Mouse (Mus musculus): ENCODE data around the gene 9230102O04Rik. TPM values are rescaled to one million over a fixed set of nuclear protein-coding genes. Genes with fewer than 3 reads are reported as not detected.
A peak's percentile ranks its signal among the peaks of the same experiment; 100 is the strongest.

The 9230102O04Rik gene
- polyA plus RNA-seq, 1 experiment from 2014 or later = not detected

DNA sequence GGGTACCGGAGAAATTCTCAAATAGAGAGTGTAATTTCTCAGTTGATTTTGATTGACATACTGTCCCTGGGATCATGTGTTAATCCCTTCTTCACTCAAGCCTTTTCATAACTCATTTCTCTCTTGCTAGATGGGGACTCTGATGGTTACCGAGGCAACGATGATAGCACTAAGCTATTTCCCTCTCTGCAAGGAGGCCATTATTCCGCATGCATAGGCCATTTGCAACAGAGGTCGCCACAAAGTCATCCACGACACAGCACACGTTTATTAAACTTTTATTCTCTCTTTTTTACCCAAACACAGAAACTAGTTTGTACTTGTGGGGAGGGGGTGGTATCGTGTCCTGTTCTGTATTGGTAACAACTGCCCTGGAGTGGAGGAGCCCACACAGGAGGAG, 8.5 kb upstream of the 9230102O04Rik start:
- 19% methylated on average over 8 of the region's 8 CpGs for WGBS
- no peak overlapping the region for H3K9ac ChIP-seq (ENCODE audit: low read depth, low read length)
- no peaks in the 10 kb centered on the region for H3K4me1 ChIP-seq (ENCODE audit: control insufficient read depth, insufficient read depth, low read length)
- no peak for ATAC-seq
- H3K4me3 ChIP-seq (ENCODE audit: low read length) = no peak overlapping the region
- no peaks in the 10 kb centered on the region for H3K9me3 ChIP-seq (ENCODE audit: control insufficient read depth, low read length)
- H3K4me2 ChIP-seq (ENCODE audit: low read depth, low read length) = no peak overlapping the region
- H3K27me3 ChIP-seq (replicated peaks; ENCODE audit: control insufficient read depth, insufficient read depth, low read length) = peaks cover 57% of the 10 kb centered on the region
- no peaks in the 10 kb centered on the region for H3K36me3 ChIP-seq (ENCODE audit: control insufficient read depth, insufficient read depth, low read length)
- no peak overlapping the region for H3K27ac ChIP-seq (ENCODE audit: low read length)

DNA sequence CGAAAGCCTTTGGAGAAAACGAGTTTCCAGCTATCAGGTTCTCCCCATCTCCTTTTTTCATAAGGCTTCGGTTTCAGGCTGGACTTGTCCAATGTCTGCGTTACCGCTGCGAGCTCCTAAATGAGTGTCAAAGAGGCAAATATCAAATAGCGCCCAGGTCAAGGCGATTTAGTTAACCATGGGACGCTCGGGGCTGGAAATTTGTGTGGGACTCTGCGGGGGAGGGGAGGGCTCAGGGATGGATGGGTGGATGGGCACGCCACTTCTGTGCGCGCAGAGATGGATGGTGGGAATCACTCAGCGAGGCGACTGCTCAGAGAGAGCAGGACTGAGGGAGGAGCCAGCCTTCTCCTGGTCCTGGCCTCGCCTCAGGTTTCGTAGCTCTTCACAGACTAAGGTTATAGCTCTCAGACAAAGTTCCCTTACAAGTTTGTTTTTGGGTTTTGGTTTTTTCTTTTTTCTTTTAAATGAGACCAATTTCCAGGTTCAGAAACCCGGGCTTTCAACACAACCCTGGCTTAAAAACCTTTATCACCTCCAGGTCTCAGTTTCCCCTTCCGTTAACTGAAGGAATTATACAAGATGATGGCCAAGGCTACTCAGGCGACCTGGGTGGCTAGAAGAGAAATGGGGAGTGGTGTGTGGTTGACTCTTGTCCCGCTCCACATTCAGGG, 6.9 kb upstream of the 9230102O04Rik start:
- H3K27ac ChIP-seq (ENCODE audit: low read length) = no peak overlapping the region
- no peak overlapping the region; the same call in 1 of the 2 replicates for H3K4me3 ChIP-seq (ENCODE audit: low read length)
- H3K9me3 ChIP-seq (ENCODE audit: control insufficient read depth, low read length) = no peaks in the 10 kb centered on the region
- peaks cover 63% of the 10 kb centered on the region for H3K27me3 ChIP-seq (replicated peaks; ENCODE audit: control insufficient read depth, insufficient read depth, low read length)
- H3K36me3 ChIP-seq (ENCODE audit: control insufficient read depth, insufficient read depth, low read length) = no peaks in the 10 kb centered on the region
- no peaks in the 10 kb centered on the region for H3K4me1 ChIP-seq (ENCODE audit: control insufficient read depth, insufficient read depth, low read length)
- H3K4me2 ChIP-seq (ENCODE audit: low read depth, low read length) = no peak overlapping the region
- ATAC-seq = no peak
- H3K9ac ChIP-seq (ENCODE audit: low read depth, low read length) = no peak overlapping the region
- WGBS = 1% methylated on average over 22 of the region's 22 CpGs

GRCm38 (mm10) chr2:9894836-9895593, 5.7 kb upstream of the 9230102O04Rik start:
- no peak overlapping the region for H3K4me3 ChIP-seq (ENCODE audit: low read length)
- no peak overlapping the region for H3K4me2 ChIP-seq (ENCODE audit: low read depth, low read length)
- no peaks in the 10 kb centered on the region for H3K36me3 ChIP-seq (ENCODE audit: control insufficient read depth, insufficient read depth, low read length)
- 3% methylated on average over 19 of the region's 19 CpGs for WGBS
- H3K9ac ChIP-seq (ENCODE audit: low read depth, low read length) = no peak overlapping the region
- H3K27me3 ChIP-seq (replicated peaks; ENCODE audit: control insufficient read depth, insufficient read depth, low read length) = peaks cover 72% of the 10 kb centered on the region
- no peak for ATAC-seq
- no peaks in the 10 kb centered on the region for H3K9me3 ChIP-seq (ENCODE audit: control insufficient read depth, low read length)
- H3K27ac ChIP-seq (ENCODE audit: low read length) = no peak overlapping the region
- H3K4me1 ChIP-seq (ENCODE audit: control insufficient read depth, insufficient read depth, low read length) = no peaks in the 10 kb centered on the region

DNA sequence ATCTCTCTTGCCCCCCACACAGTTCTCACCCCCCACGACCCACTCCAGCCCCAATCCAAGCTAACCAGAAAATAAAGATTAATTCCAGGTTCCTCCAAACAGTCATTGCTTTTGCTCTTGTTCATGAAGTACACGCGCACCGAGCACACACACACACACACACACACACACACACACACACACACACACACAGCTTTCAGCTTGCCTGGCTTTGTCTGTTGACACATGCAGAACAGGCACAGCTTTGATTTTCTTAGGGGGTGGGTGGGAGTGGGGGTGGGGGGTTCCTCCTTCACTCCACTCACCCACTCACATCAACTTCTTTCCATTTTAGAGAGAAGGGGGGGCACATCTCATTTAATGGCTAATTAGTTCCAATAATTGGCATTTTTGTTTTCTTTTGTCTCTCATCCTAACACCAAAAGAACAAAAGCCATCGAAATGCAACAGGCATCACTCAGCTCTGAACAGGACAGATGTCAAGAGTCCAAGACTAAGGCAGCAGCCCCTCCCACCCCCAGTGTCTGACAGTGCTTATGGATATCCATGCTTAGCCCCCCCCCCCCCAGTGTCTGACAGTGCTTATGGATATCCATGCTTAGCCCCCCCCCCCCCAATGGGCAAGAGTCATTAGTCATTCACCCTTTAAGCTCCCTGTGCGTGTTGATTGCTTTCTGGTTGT, 4.1 kb upstream of the 9230102O04Rik start:
- H3K9me3 ChIP-seq (ENCODE audit: control insufficient read depth, low read length) = no peaks in the 10 kb centered on the region
- WGBS = under 1% methylated on average over 5 of the region's 6 CpGs
- no peaks in the 10 kb centered on the region for H3K36me3 ChIP-seq (ENCODE audit: control insufficient read depth, insufficient read depth, low read length)
- 0 out of 2 replicates have a peak, but pooled peaks cover 4% of the 10 kb centered on the region for H3K4me1 ChIP-seq (ENCODE audit: control insufficient read depth, insufficient read depth, low read length)
- no peak for ATAC-seq
- H3K4me2 ChIP-seq (ENCODE audit: low read depth, low read length) = no peak overlapping the region
- peaks cover 76% of the 10 kb centered on the region for H3K27me3 ChIP-seq (replicated peaks; ENCODE audit: control insufficient read depth, insufficient read depth, low read length)
- H3K4me3 ChIP-seq (ENCODE audit: low read length) = no peak overlapping the region
- H3K9ac ChIP-seq (ENCODE audit: low read depth, low read length) = no peak overlapping the region
- no peak overlapping the region for H3K27ac ChIP-seq (ENCODE audit: low read length)

DNA sequence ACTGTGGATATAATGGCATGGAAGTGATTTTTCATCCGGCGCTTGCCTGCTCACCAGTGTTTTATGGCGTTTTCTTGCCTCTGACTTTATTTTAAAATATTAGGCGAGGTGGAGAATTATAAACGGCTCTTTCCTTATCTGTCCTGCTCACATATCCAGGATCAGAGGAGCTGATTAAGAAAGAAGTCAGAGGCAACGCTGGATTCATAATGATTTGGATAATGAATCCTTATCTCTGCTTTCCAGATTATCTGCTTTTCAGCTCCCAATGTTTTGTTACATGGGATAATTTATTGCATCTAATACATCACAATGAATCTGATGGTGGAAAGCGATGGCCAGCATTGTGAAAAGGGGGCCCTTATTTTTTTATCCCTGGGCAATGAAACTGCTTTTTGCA, 3.2 kb upstream of the 9230102O04Rik start:
- Histone ChIP-seq H3K9ac (ENCODE audit: low read depth, low read length) (no peak overlapping the region), H3K4me3 (ENCODE audit: low read length) (no peak overlapping the region), H3K9me3 (ENCODE audit: control insufficient read depth, low read length) (no peaks in the 10 kb centered on the region), H3K4me2 (ENCODE audit: low read depth, low read length) (no peak overlapping the region), H3K27me3 (replicated peaks; ENCODE audit: control insufficient read depth, insufficient read depth, low read length) (peaks cover 76% of the 10 kb centered on the region), H3K27ac (ENCODE audit: low read length) (no peak overlapping the region), H3K36me3 (ENCODE audit: control insufficient read depth, insufficient read depth, low read length) (no peaks in the 10 kb centered on the region), H3K4me1 (ENCODE audit: control insufficient read depth, insufficient read depth, low read length) (0 out of 2 replicates have a peak, but pooled peaks cover 4% of the 10 kb centered on the region)
- 7% methylated on average over 7 of the region's 7 CpGs for WGBS
- no peak for ATAC-seq

GRCm38 (mm10) chr2:9890906-9891305, 1.6 kb upstream of the 9230102O04Rik start:
- H3K4me2 ChIP-seq (ENCODE audit: low read depth, low read length) = no peak overlapping the region

DNA sequence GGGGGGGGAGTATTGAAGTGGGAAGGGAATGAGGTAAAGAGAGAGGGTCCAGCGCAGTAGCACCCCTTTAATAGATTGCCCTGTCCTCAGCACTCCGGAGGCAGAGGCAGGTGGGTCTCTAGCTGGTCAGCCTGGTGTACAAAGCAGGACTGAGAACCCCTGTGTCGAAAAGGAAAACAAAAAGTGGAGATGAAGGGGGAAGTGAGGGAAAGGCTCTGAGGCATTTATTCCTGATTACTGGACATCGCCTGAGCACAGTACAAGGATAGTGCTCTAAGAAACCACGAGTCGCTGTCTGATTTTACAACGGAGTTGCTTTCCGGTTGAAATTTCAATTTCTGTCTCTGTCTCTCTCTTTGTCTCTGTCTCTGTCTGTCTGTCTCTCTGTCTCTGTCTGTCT, 911 bp upstream of the 9230102O04Rik start:
- Histone ChIP-seq H3K27ac (ENCODE audit: low read length) (no peak overlapping the region), H3K36me3 (ENCODE audit: control insufficient read depth, insufficient read depth, low read length) (no peaks in the 10 kb centered on the region), H3K9me3 (ENCODE audit: control insufficient read depth, low read length) (no peaks in the 10 kb centered on the region), H3K4me1 (ENCODE audit: control insufficient read depth, insufficient read depth, low read length) (0 out of 2 replicates have a peak, but pooled peaks cover 4% of the 10 kb centered on the region), H3K9ac (ENCODE audit: low read depth, low read length) (no peak overlapping the region), H3K4me2 (ENCODE audit: low read depth, low read length) (no peak overlapping the region), H3K27me3 (replicated peaks; ENCODE audit: control insufficient read depth, insufficient read depth, low read length) (peaks cover 82% of the 10 kb centered on the region), H3K4me3 (ENCODE audit: low read length) (no peak overlapping the region)
- ATAC-seq = no peak
- 5% methylated on average over 8 of the region's 8 CpGs for WGBS

More at GRCm38 (mm10) chr2:9890906-9891305, 1.6 kb upstream of the 9230102O04Rik start:
- Histone ChIP-seq H3K27me3 (replicated peaks; ENCODE audit: control insufficient read depth, insufficient read depth, low read length) (peaks cover 80% of the 10 kb centered on the region), H3K27ac (ENCODE audit: low read length) (no peak overlapping the region), H3K36me3 (ENCODE audit: control insufficient read depth, insufficient read depth, low read length) (no peaks in the 10 kb centered on the region), H3K4me3 (ENCODE audit: low read length) (no peak overlapping the region), H3K4me1 (ENCODE audit: control insufficient read depth, insufficient read depth, low read length) (0 out of 2 replicates have a peak, but pooled peaks cover 4% of the 10 kb centered on the region), H3K9me3 (ENCODE audit: control insufficient read depth, low read length) (no peaks in the 10 kb centered on the region), H3K9ac (ENCODE audit: low read depth, low read length) (no peak overlapping the region)
- 5% methylated on average over 5 of the region's 5 CpGs for WGBS
- ATAC-seq = no peak

DNA sequence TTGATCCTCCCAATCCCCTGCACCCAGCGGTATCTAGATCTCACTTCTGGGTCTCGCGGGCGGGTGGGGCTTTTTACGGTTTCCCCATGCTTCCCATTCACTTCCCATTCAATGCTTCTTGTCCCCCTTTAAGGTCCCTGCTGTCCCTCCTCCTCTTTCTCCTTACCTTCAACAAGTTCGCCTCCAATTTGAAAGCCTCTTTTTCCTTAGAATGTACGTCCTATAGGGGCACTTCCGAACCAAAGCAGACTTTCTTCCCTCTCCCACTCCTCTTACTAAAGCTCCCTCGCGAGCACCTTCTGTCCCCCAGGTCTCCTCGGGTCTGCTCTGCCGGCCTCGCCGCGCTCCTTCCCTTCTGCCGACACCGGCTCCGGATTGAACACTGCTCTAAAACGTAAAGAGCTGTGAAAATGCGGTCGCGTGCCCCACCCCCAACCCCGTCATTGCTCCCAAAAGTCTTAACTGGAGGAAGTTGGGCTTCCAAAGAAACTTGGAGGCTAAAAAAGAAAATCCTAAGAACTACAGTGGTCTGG, 377 bp upstream of the 9230102O04Rik start, which contains the start of gene Gata3:
Gata3 (minus strand) TSS at position 384 of the 533 bp plus-strand sequence.
- Histone ChIP-seq H3K4me2 (ENCODE audit: low read depth, low read length) (peak within 1 kb of the TSS; percentile 39), H3K9ac (ENCODE audit: low read depth, low read length) (no peak within 1 kb of the TSS), H3K4me3 (ENCODE audit: low read length) (peak within 1 kb of the TSS; percentile 31), H3K9me3 (ENCODE audit: control insufficient read depth, low read length) (no peaks in the 10 kb centered on the region), H3K27ac (ENCODE audit: low read length) (no peak within 1 kb of the TSS), H3K36me3 (ENCODE audit: control insufficient read depth, insufficient read depth, low read length) (no peaks in the 10 kb centered on the region), H3K27me3 (replicated peaks; ENCODE audit: control insufficient read depth, insufficient read depth, low read length) (peaks cover 83% of the 10 kb centered on the region), H3K4me1 (ENCODE audit: control insufficient read depth, insufficient read depth, low read length) (0 out of 2 replicates have a peak, but pooled peaks cover 4% of the 10 kb centered on the region)
- peak; percentile 12; the same call in 1 of the 2 replicates for ATAC-seq
- WGBS = 1% methylated on average over 23 of the region's 23 CpGs

GRCm38 (mm10) chr2:9887636-9888035, 1.7 kb downstream of the 9230102O04Rik start:
- no peak overlapping the region for H3K9ac ChIP-seq (ENCODE audit: low read depth, low read length)
- WGBS = under 1% methylated on average over 7 of the region's 7 CpGs
- peaks cover 74% of the 10 kb centered on the region for H3K27me3 ChIP-seq (replicated peaks; ENCODE audit: control insufficient read depth, insufficient read depth, low read length)
- H3K36me3 ChIP-seq (ENCODE audit: control insufficient read depth, insufficient read depth, low read length) = no peaks in the 10 kb centered on the region
- no peaks in the 10 kb centered on the region for H3K9me3 ChIP-seq (ENCODE audit: control insufficient read depth, low read length)
- H3K4me3 ChIP-seq (ENCODE audit: low read length) = no peak overlapping the region
- H3K4me2 ChIP-seq (ENCODE audit: low read depth, low read length) = no peak overlapping the region
- no peak overlapping the region for H3K27ac ChIP-seq (ENCODE audit: low read length)
- ATAC-seq = no peak
- 0 out of 2 replicates have a peak, but pooled peaks cover 8% of the 10 kb centered on the region for H3K4me1 ChIP-seq (ENCODE audit: control insufficient read depth, insufficient read depth, low read length)

Data from intestine, embryonic 16.5 days (tissue).